ENCODE assay signal across 28 mouse cellular contexts in genomic region chr19:22920949-22921348, GRCm38 (mm10).
"Had no signal": no experiment of that assay in that cellular context is flagged by ENCODE, and none has a peak within 500 bp of the region (broad histone marks: within the 10 kb centered on the region; RNA-seq: fewer than 3 reads in every experiment).

No protein-coding gene starts in this region.

- DNase-seq: cerebellum, adult 2 months; cerebellum, adult 8-10 months; cerebellum, adult 9-10 months; cerebellum, adult 9-11 months; cerebellum, postnatal 10 days; cerebellum, postnatal 14 days; cerebellum, postnatal 25 days; cerebellum, postnatal 36 days; embryo, embryonic 11 days; forebrain, postnatal 0 days; gastrocnemius, adult 2 months; gastrocnemius, postnatal 10 days; gastrocnemius, postnatal 14 days; gastrocnemius, postnatal 25 days; gastrocnemius, postnatal 36 days; heart, adult 18-20 months; heart, adult 2 months had no signal

- H3K27me3 ChIP-seq: embryonic facial prominence, embryonic 12.5 days; embryonic facial prominence, embryonic 13.5 days; embryonic facial prominence, embryonic 15.5 days; forebrain, embryonic 12.5 days; forebrain, embryonic 13.5 days; forebrain, embryonic 15.5 days had no signal

- ATAC-seq: forebrain, embryonic 13.5 days; forebrain, embryonic 14.5 days; forebrain, embryonic 15.5 days; forebrain, embryonic 16.5 days; forebrain, postnatal 0 days had no signal

- H3K9ac ChIP-seq: embryonic facial prominence, embryonic 12.5 days; embryonic facial prominence, embryonic 13.5 days; embryonic facial prominence, embryonic 15.5 days; forebrain, embryonic 12.5 days; forebrain, embryonic 13.5 days; forebrain, embryonic 15.5 days; forebrain, postnatal 0 days had no signal

- H3K36me3 ChIP-seq: embryonic facial prominence, embryonic 10.5 days; embryonic facial prominence, embryonic 12.5 days; embryonic facial prominence, embryonic 13.5 days; embryonic facial prominence, embryonic 15.5 days; forebrain, embryonic 10.5 days; forebrain, embryonic 12.5 days; forebrain, embryonic 15.5 days had no signal

- H3K4me2 ChIP-seq: embryonic facial prominence, embryonic 12.5 days; embryonic facial prominence, embryonic 13.5 days; embryonic facial prominence, embryonic 15.5 days; forebrain, embryonic 12.5 days; forebrain, embryonic 13.5 days; forebrain, embryonic 15.5 days had no signal

- H3K4me3 ChIP-seq: embryonic facial prominence, embryonic 10.5 days; embryonic facial prominence, embryonic 12.5 days; embryonic facial prominence, embryonic 13.5 days; embryonic facial prominence, embryonic 15.5 days; erythroblast, embryonic 14.5 days; forebrain, embryonic 10.5 days; forebrain, embryonic 12.5 days; forebrain, embryonic 13.5 days; forebrain, embryonic 15.5 days; gastrocnemius, adult 2 months; heart, adult 2 months had no signal

- H3K9me3 ChIP-seq: embryonic facial prominence, embryonic 10.5 days; embryonic facial prominence, embryonic 12.5 days; embryonic facial prominence, embryonic 13.5 days; embryonic facial prominence, embryonic 15.5 days; forebrain, embryonic 10.5 days; forebrain, embryonic 12.5 days; forebrain, embryonic 13.5 days; forebrain, embryonic 15.5 days had no signal

- H3K27ac ChIP-seq: embryonic facial prominence, embryonic 10.5 days; embryonic facial prominence, embryonic 12.5 days; embryonic facial prominence, embryonic 13.5 days; embryonic facial prominence, embryonic 15.5 days; forebrain, embryonic 10.5 days; forebrain, embryonic 12.5 days; forebrain, embryonic 13.5 days; forebrain, embryonic 15.5 days; gastrocnemius, adult 2 months; heart, adult 2 months had no signal
